Mouse (Mus musculus) hindbrain, embryonic 12.5 days (tissue): ENCODE data around the gene Pan2. TPM values are rescaled to one million over a fixed set of nuclear protein-coding genes. Genes with fewer than 3 reads are reported as not detected.

ENCODE experiments used
- ATAC-seq: fragments of 200-750 bp; cut with Nextera tagmentation; 2 replicates; pipeline ENCODE4 v1.8.0; 2017; ENCODE audit warnings: moderate TSS enrichment; ENCODE audit not compliant: low FRiP score
- H3K27ac ChIP-seq: fragments of 300-500 bp; sonication (generic); 2 replicates; pipeline ENCODE4 v1.5.1; 2016; ENCODE audit warnings: mild to moderate bottlenecking
- H3K27me3 ChIP-seq: fragments of 300-500 bp; sonication (generic); 2 replicates; pipeline ENCODE4 v1.6.1; 2016; ENCODE audit warnings: mild to moderate bottlenecking
- H3K36me3 ChIP-seq: fragments of 300-500 bp; sonication (generic); 2 replicates; pipeline ENCODE4 v1.6.1; 2016; ENCODE audit warnings: mild to moderate bottlenecking
- H3K4me1 ChIP-seq: fragments of 300-500 bp; sonication (generic); 2 replicates; pipeline ENCODE4 v1.6.1; 2016
- H3K4me2 ChIP-seq: fragments of 300-500 bp; sonication (generic); replicated peaks from 2 replicates; pipeline ENCODE4 v1.6.1; 2016; ENCODE audit warnings: mild to moderate bottlenecking
- H3K4me3 ChIP-seq: fragments of 300-500 bp; sonication (generic); 2 replicates; pipeline ENCODE4 v1.5.1; 2016; ENCODE audit warnings: mild to moderate bottlenecking
- H3K9ac ChIP-seq: fragments of 300-500 bp; sonication (generic); 2 replicates; pipeline ENCODE4 v1.6.1; 2016; ENCODE audit warnings: mild to moderate bottlenecking, moderate library complexity
- H3K9me3 ChIP-seq: fragments of 300-500 bp; sonication (generic); replicated peaks from 2 replicates; pipeline ENCODE4 v1.6.1; 2016; ENCODE audit warnings: mild to moderate bottlenecking
- WGBS: fragments of 180-500 bp; shearing (Covaris S2); methylation state at CpG from one replicate; pipeline ENCODE4 v1.1.7; 2016; 5-methylcytosine and 5-hydroxymethylcytosine counted together
- polyA plus RNA-seq: library from polyadenylated mRNA; unstranded; fragments of >200 nt; fragmentation: Nextera tagmentation; extraction: Ambion mirVana; gene quantifications from 2 replicates; pipeline ENCODE4 v1.2.1, GENCODE M21; 2016

Gene Pan2
- polyA plus RNA-seq, 1 experiment from 2014 or later, result 34.1 TPM

GRCm38 (mm10) chr10:128370021-128370420, 66.9 kb downstream of the Pan2 start:
- ATAC-seq, result no peak
- peaks cover 7% of the 10 kb centered on the region for H3K36me3 ChIP-seq
- H3K9me3 ChIP-seq, result no peaks in the 10 kb centered on the region
- H3K4me2 ChIP-seq, result no peak overlapping the region
- H3K4me1 ChIP-seq, result peaks cover 14% of the 10 kb centered on the region
- H3K4me3 ChIP-seq, result no peak overlapping the region
- no peak overlapping the region for H3K9ac ChIP-seq
- H3K27me3 ChIP-seq, result no peaks in the 10 kb centered on the region
- WGBS, result 67% methylated on average over 5 of the region's 6 CpGs
- H3K27ac ChIP-seq, result peak overlapping the region; percentile 96; the same call in 1 of the 2 replicates

DNA sequence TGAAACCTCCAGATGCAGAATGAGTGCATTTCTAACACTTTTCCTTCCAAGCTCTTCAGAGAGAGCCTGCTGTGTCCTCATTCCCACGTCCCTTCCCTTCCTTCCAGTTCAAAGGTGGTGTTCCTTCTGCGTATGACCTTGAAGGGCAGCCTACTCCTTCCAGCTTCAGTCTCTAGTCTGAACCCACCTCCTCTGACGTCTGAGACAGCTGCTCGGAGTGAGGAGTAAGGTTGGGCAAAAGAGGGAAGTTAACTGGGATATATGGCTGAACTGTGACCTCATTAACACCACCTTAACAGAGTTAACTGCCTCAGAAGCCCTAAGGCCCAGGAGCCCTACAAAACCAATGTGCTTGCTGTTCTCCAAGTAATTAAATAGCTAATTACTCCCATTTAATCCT, 67.5 kb downstream of the Pan2 start:
- no peak for ATAC-seq
- Histone ChIP-seq H3K4me1 (peaks cover 14% of the 10 kb centered on the region), H3K9ac (0 out of 2 replicates have a peak overlapping the region, but pooled peaks have one; percentile 9), H3K4me2 (no peak overlapping the region), H3K4me3 (no peak overlapping the region), H3K9me3 (no peaks in the 10 kb centered on the region), H3K27me3 (no peaks in the 10 kb centered on the region), H3K36me3 (peaks cover 1% of the 10 kb centered on the region; the same call in 1 of the 2 replicates), H3K27ac (no peak overlapping the region)
- 55% methylated on average over 4 of the region's 4 CpGs for WGBS

Other genes starting within 250 kb of the Pan2 start
- gene Ptges3, start 244.4 kb upstream of the Pan2 start, polyA plus RNA-seq, result 495 and 513 TPM in 2 replicates
- gene Atp5b, start 220.1 kb upstream of the Pan2 start, polyA plus RNA-seq, result 1,948 and 1,970 TPM in 2 replicates
- gene Baz2a, start 211.8 kb upstream of the Pan2 start, polyA plus RNA-seq, result 12.8 and 15.4 TPM in 2 replicates
- 22.5 and 25.5 TPM in 2 replicates for gene Rbms2, start 123.0 kb upstream of the Pan2 start, polyA plus RNA-seq
- 0.61 and 0.70 TPM in 2 replicates for gene Gls2, start 108.9 kb upstream of the Pan2 start, polyA plus RNA-seq
- gene Spryd4, start 91.5 kb upstream of the Pan2 start, polyA plus RNA-seq, result 24.5 and 25.6 TPM in 2 replicates
- not detected in 2 replicates for gene Mip, start 77.5 kb upstream of the Pan2 start, polyA plus RNA-seq
- gene Timeless, start 71.3 kb upstream of the Pan2 start, polyA plus RNA-seq, result 46.2 and 53.7 TPM in 2 replicates
- 0.34 and 0.40 TPM in 2 replicates for gene Apon, start 49.2 kb upstream of the Pan2 start, polyA plus RNA-seq
- not detected in 2 replicates for gene Apof, start 34.7 kb upstream of the Pan2 start, polyA plus RNA-seq
- gene Stat2, start 32.8 kb upstream of the Pan2 start, polyA plus RNA-seq, result 23.1 and 26.5 TPM in 2 replicates
- gene Il23a, start 4.6 kb upstream of the Pan2 start, polyA plus RNA-seq, result 0.22 TPM in 1 of 2 replicates, not detected in the other
- gene Cnpy2, start 19.1 kb downstream of the Pan2 start, polyA plus RNA-seq, result 242 and 244 TPM in 2 replicates
- gene Cs, start 34.4 kb downstream of the Pan2 start, polyA plus RNA-seq, result 207 and 208 TPM in 2 replicates
- 31.7 and 32.8 TPM in 2 replicates for gene Coq10a, start 65.7 kb downstream of the Pan2 start, polyA plus RNA-seq
- gene Ankrd52, start 73.8 kb downstream of the Pan2 start, polyA plus RNA-seq, result 13.6 and 13.7 TPM in 2 replicates
- 0.43 TPM in 1 of 2 replicates, not detected in the other for gene Slc39a5, start 97.9 kb downstream of the Pan2 start, polyA plus RNA-seq
- 102 and 104 TPM in 2 replicates for gene Nabp2, start 108.2 kb downstream of the Pan2 start, polyA plus RNA-seq
- 60.8 and 61.4 TPM in 2 replicates for gene Rnf41, start 108.3 kb downstream of the Pan2 start, polyA plus RNA-seq
- 195 and 215 TPM in 2 replicates for gene Smarcc2, start 155.9 kb downstream of the Pan2 start, polyA plus RNA-seq
- 836 and 860 TPM in 2 replicates for gene Myl6, start 190.8 kb downstream of the Pan2 start, polyA plus RNA-seq
- 2.9 and 3.3 TPM in 2 replicates for gene Myl6b, start 195.3 kb downstream of the Pan2 start, polyA plus RNA-seq
- 28.9 and 30.9 TPM in 2 replicates for gene Esyt1, start 222.5 kb downstream of the Pan2 start, polyA plus RNA-seq
- gene Zc3h10, start 244.4 kb downstream of the Pan2 start, polyA plus RNA-seq, result 20.8 TPM in 2 replicates
- gene Rpl41, start 246.0 kb downstream of the Pan2 start, polyA plus RNA-seq, result 2,172 and 2,716 TPM in 2 replicates